Mouse (Mus musculus) liver, embryonic 14.5 days (tissue): ENCODE results near the gene Nhsl2.

ENCODE experiments used
- CTCF ChIP-seq: IDR thresholded peaks from 2 replicates; pipeline ENCODE4 v1.5.1; 2016; ENCODE audit warnings: antibody characterized with exemption, low read depth, control low read depth
- EP300 ChIP-seq: IDR thresholded peaks from 2 replicates; pipeline ENCODE4 v1.6.1; 2016; ENCODE audit warnings: antibody characterized with exemption, low read depth

DNA sequence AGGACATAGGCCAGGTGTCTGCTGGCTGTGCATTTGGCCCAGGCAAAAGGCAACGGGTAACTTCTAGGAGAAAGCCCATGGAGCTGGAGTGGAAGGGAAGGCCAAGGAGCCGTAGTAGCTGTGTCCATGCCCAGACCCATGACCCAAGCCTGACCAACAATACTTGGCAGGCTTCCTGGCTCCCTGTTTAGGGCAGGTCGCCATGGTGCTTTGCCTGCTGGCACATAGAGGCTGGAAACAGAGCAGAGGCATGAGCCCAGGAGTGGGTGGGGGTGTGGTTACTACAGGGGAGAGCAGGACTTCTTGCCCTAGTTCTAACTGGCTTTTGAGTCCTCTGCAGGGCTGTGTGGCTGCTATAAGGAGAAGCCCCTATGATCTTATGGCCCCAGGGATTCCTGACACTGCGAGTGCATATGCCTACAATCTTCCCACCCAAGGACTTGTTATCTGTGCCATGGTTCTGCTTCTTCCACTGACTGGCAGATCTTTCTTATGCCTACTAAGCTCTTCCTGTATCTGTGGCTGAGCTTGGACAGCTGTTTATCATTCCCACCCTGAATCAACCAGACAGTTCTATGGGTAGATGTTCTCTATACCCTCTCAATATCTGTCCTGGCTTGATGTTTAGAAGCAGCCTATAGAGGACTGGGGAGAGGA lies 40.8 kb downstream of the Nhsl2 start:
- TF ChIP-seq CTCF, result no peak
- no peak for TF ChIP-seq EP300
